Mouse (Mus musculus) megakaryocyte, adult 5-6 weeks (primary cell): ENCODE results near the gene Rab39. TPM values are rescaled to one million over a fixed set of nuclear protein-coding genes. Genes with fewer than 3 reads are reported as not detected.

Experiments
- total RNA-seq, 2 experiments: library from RNA; stranded (forward) in 1 of 2; stranded (reverse) in 1 of 2; fragments of 153-499, 151-499 nt in 1 of 2; fragments of 221-1000, 200-1000 nt in 1 of 2; gene quantifications; 2 replicates each; pipeline versions ENCODE4 v1.2.3 to v1.2.4; 2015 to 2017

Rab39 gene
- total RNA-seq, 2 experiments from 2014 or later: 3.7 to 5.2 TPM

Other genes starting within 250 kb of the Rab39 start
- gene Atm, start 169.5 kb downstream of the Rab39 start, total RNA-seq (2015): 14.1 and 15.2 TPM in 2 replicates
- 17.8 and 20.8 TPM in 2 replicates for gene Atm, start 169.5 kb downstream of the Rab39 start, total RNA-seq (2017)
- 19.8 and 20.8 TPM in 2 replicates for gene Npat, start 169.2 kb downstream of the Rab39 start, total RNA-seq (2015)
- gene Npat, start 169.2 kb downstream of the Rab39 start, total RNA-seq (2017): 17.4 and 18.1 TPM in 2 replicates
- 66.1 and 78.8 TPM in 2 replicates for gene Acat1, start 95.8 kb downstream of the Rab39 start, total RNA-seq (2015)
- gene Acat1, start 95.8 kb downstream of the Rab39 start, total RNA-seq (2017): 50.8 and 62.4 TPM in 2 replicates
- gene Cul5, start 36.2 kb downstream of the Rab39 start, total RNA-seq (2015): 16.2 and 20.7 TPM in 2 replicates
- 40.8 and 42.4 TPM in 2 replicates for gene Cul5, start 36.2 kb downstream of the Rab39 start, total RNA-seq (2017)
- 0.11 and 0.25 TPM in 2 replicates for gene Slc35f2, start 65.3 kb upstream of the Rab39 start, total RNA-seq (2015)
- 0.07 and 0.28 TPM in 2 replicates for gene Slc35f2, start 65.3 kb upstream of the Rab39 start, total RNA-seq (2017)
- gene Sln, start 143.9 kb upstream of the Rab39 start, total RNA-seq (2015): not detected in 2 replicates
- not detected in 2 replicates for gene Sln, start 143.9 kb upstream of the Rab39 start, total RNA-seq (2017)